Mouse (Mus musculus): Measurements from ENCODE around the gene Arhgap10. TPM values are rescaled to one million over a fixed set of nuclear protein-coding genes. Genes with fewer than 3 reads are reported as not detected.
A peak's percentile ranks its signal among the peaks of the same experiment; 100 is the strongest.

Arhgap10 gene
- polyA plus RNA-seq, 1 experiment from 2014 or later: 25.7 TPM

- 78% methylated on average over 7 of the region's 7 CpGs for WGBS
- DNase-seq (ENCODE audit: low spot score): no peak
Measured at GRCm38 (mm10) chr8:77228688-77229087, 289.1 kb downstream of the Arhgap10 start.

GRCm38 (mm10) chr8:77227742-77228141 lies 290.0 kb downstream of the Arhgap10 start:
- Histone ChIP-seq H3K27ac (no peak overlapping the region), H3K9me3 (no peaks in the 10 kb centered on the region), H3K4me1 (peaks cover 7% of the 10 kb centered on the region), H3K27me3 (ENCODE audit: insufficient read depth, poor library complexity, severe bottlenecking) (no peaks in the 10 kb centered on the region), H3K4me3 (no peak overlapping the region), H3K36me3 (no peaks in the 10 kb centered on the region)
- WGBS: 87% methylated on average over 5 of the region's 5 CpGs
- DNase-seq (ENCODE audit: low spot score): peak; percentile 59

More at GRCm38 (mm10) chr8:77228688-77229087, 289.1 kb downstream of the Arhgap10 start:
- Histone ChIP-seq H3K4me1 (peaks cover 12% of the 10 kb centered on the region), H3K27me3 (ENCODE audit: insufficient read depth, poor library complexity, severe bottlenecking) (no peaks in the 10 kb centered on the region), H3K36me3 (no peaks in the 10 kb centered on the region), H3K4me3 (no peak overlapping the region), H3K9me3 (no peaks in the 10 kb centered on the region), H3K27ac (no peak overlapping the region)

GRCm38 (mm10) chr8:77223123-77223522 lies 294.6 kb downstream of the Arhgap10 start:
- Histone ChIP-seq H3K4me1 (no peaks in the 10 kb centered on the region), H3K27me3 (ENCODE audit: insufficient read depth, poor library complexity, severe bottlenecking) (no peaks in the 10 kb centered on the region), H3K4me3 (no peak overlapping the region), H3K36me3 (no peaks in the 10 kb centered on the region), H3K9me3 (no peaks in the 10 kb centered on the region), H3K27ac (no peak overlapping the region)
- no peak for DNase-seq (ENCODE audit: low spot score)
- 38% methylated on average over 4 of the region's 4 CpGs for WGBS

- H3K36me3 ChIP-seq: no peaks in the 10 kb centered on the region
- H3K27ac ChIP-seq: no peak overlapping the region
- WGBS: 88% methylated on average over 6 of the region's 6 CpGs
- no peaks in the 10 kb centered on the region for H3K4me1 ChIP-seq
- no peak for DNase-seq (ENCODE audit: low spot score)
- no peaks in the 10 kb centered on the region for H3K27me3 ChIP-seq (ENCODE audit: insufficient read depth, poor library complexity, severe bottlenecking)
- H3K4me3 ChIP-seq: no peak overlapping the region
- H3K9me3 ChIP-seq: no peaks in the 10 kb centered on the region
Measured at GRCm38 (mm10) chr8:77215191-77215590, 302.6 kb downstream of the Arhgap10 start.

GRCm38 (mm10) chr8:77214665-77215064 lies 303.1 kb downstream of the Arhgap10 start:
- DNase-seq (ENCODE audit: low spot score): no peak
- Histone ChIP-seq H3K9me3 (no peaks in the 10 kb centered on the region), H3K4me1 (no peaks in the 10 kb centered on the region), H3K27ac (no peak overlapping the region), H3K36me3 (no peaks in the 10 kb centered on the region), H3K4me3 (no peak overlapping the region), H3K27me3 (ENCODE audit: insufficient read depth, poor library complexity, severe bottlenecking) (no peaks in the 10 kb centered on the region)
- 84% methylated on average over 8 of the region's 8 CpGs for WGBS

GRCm38 (mm10) chr8:77213893-77214464 lies 303.8 kb downstream of the Arhgap10 start:
- no peaks in the 10 kb centered on the region for H3K9me3 ChIP-seq
- 65% methylated on average over 3 of the region's 3 CpGs for WGBS
- H3K4me1 ChIP-seq: no peaks in the 10 kb centered on the region
- DNase-seq (ENCODE audit: low spot score): no peak
- no peak overlapping the region for H3K4me3 ChIP-seq
- H3K27ac ChIP-seq: no peak overlapping the region
- H3K36me3 ChIP-seq: no peaks in the 10 kb centered on the region
- H3K27me3 ChIP-seq (ENCODE audit: insufficient read depth, poor library complexity, severe bottlenecking): no peaks in the 10 kb centered on the region

- H3K4me1 ChIP-seq: no peaks in the 10 kb centered on the region
- no peak overlapping the region for H3K4me3 ChIP-seq
- no peak for DNase-seq (ENCODE audit: low spot score)
- 83% methylated on average over 3 of the region's 3 CpGs for WGBS
- no peaks in the 10 kb centered on the region for H3K27me3 ChIP-seq (ENCODE audit: insufficient read depth, poor library complexity, severe bottlenecking)
- no peaks in the 10 kb centered on the region for H3K9me3 ChIP-seq
- no peak overlapping the region for H3K27ac ChIP-seq
- no peaks in the 10 kb centered on the region for H3K36me3 ChIP-seq
Measured at GRCm38 (mm10) chr8:77209297-77209696, 308.5 kb downstream of the Arhgap10 start.

Other genes starting within 250 kb of the Arhgap10 start
- 13.8 and 15.9 TPM in 2 replicates for gene Prmt9, start 31.4 kb upstream of the Arhgap10 start, polyA plus RNA-seq (2016; fragmentation: Nextera tagmentation; extraction: Ambion mirVana)
- gene Tmem184c, start 92.7 kb upstream of the Arhgap10 start, polyA plus RNA-seq (2016; fragmentation: Nextera tagmentation; extraction: Ambion mirVana): 28.8 and 29.8 TPM in 2 replicates
- 40.6 and 46.6 TPM in 2 replicates for gene Ednra, start 206.5 kb upstream of the Arhgap10 start, polyA plus RNA-seq (2016; fragmentation: Nextera tagmentation; extraction: Ambion mirVana)

All from heart, embryonic 10.5 days (tissue).